16 mouse cellular contexts compared by ENCODE assay signal in the genomic region with DNA sequence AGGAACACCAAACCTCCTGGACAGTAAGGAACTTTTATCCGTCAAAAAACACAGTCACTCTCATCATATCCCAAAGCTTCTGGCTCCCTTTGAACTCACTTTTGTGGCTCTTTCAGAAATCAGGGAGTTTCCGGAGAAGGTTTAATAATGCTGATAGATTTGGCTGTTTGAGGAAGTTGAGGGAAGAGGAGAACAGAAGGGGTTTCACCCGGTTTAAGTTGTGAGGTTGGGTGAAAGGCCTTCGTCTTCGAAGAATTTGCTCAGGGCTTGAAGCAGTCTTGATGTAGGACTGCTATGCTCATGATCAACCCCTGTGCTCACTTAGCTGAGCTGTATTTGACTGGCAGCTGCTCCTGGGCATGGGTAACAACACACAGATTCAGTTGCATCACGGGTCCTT.
"Had no signal": no experiment of that assay in that cellular context is flagged by ENCODE, and none has a peak within 500 bp of the region (broad histone marks: within the 10 kb centered on the region; RNA-seq: fewer than 3 reads in every experiment).

No protein-coding gene starts in this region.

- H3K9ac ChIP-seq: liver, embryonic 15.5 days; liver, postnatal 0 days; lung, embryonic 15.5 days; midbrain, embryonic 12.5 days; neural tube, embryonic 12.5 days had no signal

- H3K36me3 ChIP-seq: liver, embryonic 15.5 days; lung, embryonic 15.5 days; midbrain, embryonic 12.5 days; neural tube, embryonic 12.5 days had no signal

- ATAC-seq: liver, postnatal 0 days; lung, postnatal 0 days had no signal

- H3K4me2 ChIP-seq: liver, embryonic 15.5 days; lung, embryonic 15.5 days; midbrain, embryonic 12.5 days; neural tube, embryonic 12.5 days had no signal

- H3K27me3 ChIP-seq: liver, embryonic 15.5 days; lung, embryonic 15.5 days; megakaryocyte, embryonic 14.5 days; midbrain, embryonic 12.5 days; neural tube, embryonic 12.5 days had no signal

- H3K27ac ChIP-seq: liver, embryonic 15.5 days; lung, embryonic 15.5 days; macrophage; midbrain, embryonic 12.5 days; neural tube, embryonic 12.5 days had no signal

- DNase-seq: liver, postnatal 0 days; lung, adult 2 months; lung, postnatal 14 days; lung, postnatal 36 days; midbrain, embryonic 14.5 days; right cerebral cortex, postnatal 14 days; thymus, adult 2 months; thymus, postnatal 25 days; thymus, postnatal 4 days had no signal

- H3K4me3 ChIP-seq: liver, embryonic 15.5 days; lung, embryonic 15.5 days; megakaryocyte, embryonic 14.5 days; midbrain, embryonic 12.5 days; neural tube, embryonic 12.5 days had no signal

- H3K9me3 ChIP-seq: liver, embryonic 15.5 days; lung, embryonic 15.5 days; megakaryocyte, embryonic 14.5 days; midbrain, embryonic 12.5 days; neural tube, embryonic 12.5 days had no signal
